Mouse (Mus musculus): Measurements from ENCODE around the gene Aqp6.

- TF ChIP-seq CTCF (IDR thresholded peaks at IDR 0.05) (no peak), EP300 (IDR thresholded peaks at IDR 0.05) (no peak)
These were observed 50.1 kb downstream of the Aqp6 start, which contains the start of gene Racgap1 for GRCm38 (mm10) chr15:99651163-99651872.

All from lung, postnatal 0 days (tissue).